Mouse (Mus musculus) hindbrain, embryonic 10.5 days (tissue): ENCODE measurements at regions not wholly inside any gene's neighbourhood (a gene's known extent, or its start where the extent isn't known, plus 50 kb on each side); places are given as distances from the start of the nearest gene placed in this dataset.
"Not testable (repeated sequence)": the region's sequence is repeated elsewhere in the genome, so short reads cannot be mapped to it uniquely, and the experiment has no call there.

Source experiments
- DNase-seq: peaks from one replicate; pipeline ENCODE4 v3.0.0-alpha.2; 2017; ENCODE audit warnings: low spot score
- H3K27ac ChIP-seq: fragments of 300-500 bp; sonication (generic); 2 replicates; pipeline ENCODE4 v1.5.1; 2016; ENCODE audit warnings: mild to moderate bottlenecking, moderate library complexity
- H3K27me3 ChIP-seq: fragments of 300-500 bp; sonication (generic); 2 replicates; pipeline ENCODE4 v1.6.1; 2016; ENCODE audit warnings: mild to moderate bottlenecking; ENCODE audit not compliant: poor library complexity, insufficient read depth, severe bottlenecking
- H3K36me3 ChIP-seq: fragments of 300-500 bp; sonication (generic); 2 replicates; pipeline ENCODE4 v1.6.1; 2016; ENCODE audit warnings: mild to moderate bottlenecking, moderate library complexity
- H3K4me1 ChIP-seq: fragments of 300-500 bp; sonication (generic); replicated peaks from 2 replicates; pipeline ENCODE4 v1.6.1; 2016; ENCODE audit warnings: mild to moderate bottlenecking
- H3K4me3 ChIP-seq: fragments of 300-500 bp; sonication (generic); 2 replicates; pipeline ENCODE4 v1.5.1; 2016; ENCODE audit warnings: mild to moderate bottlenecking, moderate library complexity
- H3K9me3 ChIP-seq: fragments of 300-500 bp; sonication (generic); 2 replicates; pipeline ENCODE4 v1.6.1; 2016; ENCODE audit warnings: mild to moderate bottlenecking, moderate library complexity
- WGBS: fragments of 180-500 bp; shearing (Covaris S2); methylation state at CpG from one replicate; pipeline ENCODE4 v1.1.7; 2016; 5-methylcytosine and 5-hydroxymethylcytosine counted together

DNA sequence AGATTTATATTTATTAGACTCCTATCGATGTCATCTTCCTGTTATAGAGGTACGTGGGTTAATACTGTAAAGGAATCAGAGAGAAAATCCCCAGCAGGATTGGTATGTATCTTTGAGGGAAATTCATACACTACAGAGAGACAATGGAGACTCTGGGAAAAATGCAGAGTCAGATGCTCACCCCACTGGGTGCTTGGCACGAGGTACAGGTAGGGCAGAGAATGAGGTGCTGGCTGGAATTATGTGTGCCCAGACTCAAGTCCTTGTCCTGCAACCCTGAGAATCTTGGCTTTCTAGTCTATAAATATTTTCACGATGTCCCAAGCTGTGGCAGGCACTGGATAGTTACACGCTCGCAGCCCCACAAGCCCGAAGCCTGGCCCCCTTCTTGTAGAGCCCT, 57.8 kb upstream of the Cry1 start:
- Histone ChIP-seq H3K9me3 (no peaks in the 10 kb centered on the region), H3K27me3 (no peaks in the 10 kb centered on the region), H3K4me1 (no peaks in the 10 kb centered on the region), H3K27ac (no peak overlapping the region), H3K4me3 (no peak overlapping the region), H3K36me3 (no peaks in the 10 kb centered on the region)
- WGBS: 92% methylated on average over 7 of the region's 7 CpGs
- no peak for DNase-seq

DNA sequence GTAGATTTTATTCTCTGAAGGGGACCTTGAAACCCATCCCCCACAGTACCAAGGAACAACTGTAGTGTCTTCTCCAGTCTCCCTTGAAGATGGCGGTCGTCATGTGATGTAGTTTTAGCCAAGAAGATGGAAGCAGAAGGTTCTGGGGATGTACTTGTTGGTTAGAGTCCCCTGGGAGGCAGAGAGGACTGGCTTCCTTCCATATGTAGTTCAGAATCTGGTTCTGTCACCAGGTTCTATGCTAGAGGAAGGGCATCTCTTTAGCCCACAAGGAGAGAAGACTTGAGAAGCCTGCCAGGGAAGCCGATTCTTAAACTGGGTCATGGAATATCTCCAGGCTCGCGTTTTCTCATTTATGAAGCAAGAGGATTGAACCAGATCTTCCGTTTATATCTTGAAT, 58.7 kb upstream of the Cry1 start:
- WGBS: 93% methylated on average over 6 of the region's 6 CpGs
- Histone ChIP-seq H3K9me3 (no peaks in the 10 kb centered on the region), H3K4me3 (no peak overlapping the region), H3K27me3 (no peaks in the 10 kb centered on the region), H3K27ac (no peak overlapping the region), H3K4me1 (no peaks in the 10 kb centered on the region), H3K36me3 (no peaks in the 10 kb centered on the region)
- no peak for DNase-seq

DNA sequence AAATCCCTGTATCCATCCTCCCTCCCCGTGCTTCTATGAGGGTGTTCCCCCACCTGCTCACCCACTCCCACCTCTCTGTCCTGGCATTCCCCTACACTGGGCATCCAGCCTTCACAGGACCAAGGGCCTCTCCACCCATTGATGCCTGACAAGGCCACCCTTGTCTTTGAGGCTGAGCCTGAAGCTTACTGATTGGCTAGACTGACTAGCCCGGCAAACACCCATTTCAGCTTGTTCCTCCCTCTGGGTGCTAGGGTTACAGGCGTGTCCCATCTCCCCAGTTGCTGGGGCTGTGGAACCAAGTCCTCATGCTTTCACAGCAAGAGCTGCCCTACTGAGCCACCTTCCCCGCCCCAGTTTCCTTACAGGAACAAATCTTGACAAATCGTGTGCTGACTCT, 80.9 kb upstream of the Cry1 start:
- 46% methylated on average over 5 of the region's 5 CpGs for WGBS

DNA sequence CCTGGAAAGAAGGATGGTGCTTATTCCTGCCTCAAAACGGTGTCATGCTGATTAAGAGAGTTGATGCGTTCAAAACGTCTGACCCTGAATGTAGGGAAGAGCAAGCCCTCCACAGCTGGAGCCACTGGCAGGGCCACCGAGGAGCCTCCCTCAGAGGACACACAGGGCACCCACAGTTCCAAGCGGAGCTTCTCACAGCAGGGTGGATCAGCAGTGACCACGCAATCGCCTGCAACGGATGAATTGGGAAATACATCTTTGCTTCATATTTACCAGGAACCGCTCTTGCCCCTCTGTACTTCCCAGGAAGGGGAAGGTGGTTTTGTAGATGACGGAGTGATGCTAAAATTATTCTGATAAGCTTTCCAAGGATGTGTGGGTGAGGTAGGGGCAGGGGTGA, 81.3 kb upstream of the Cry1 start:
- whole genome bisulfite sequencing: 40% methylated on average over 10 of the region's 10 CpGs
- no peaks in the 10 kb centered on the region for H3K9me3 ChIP-seq
- H3K4me1 ChIP-seq: peaks cover 13% of the 10 kb centered on the region; the same call in 1 of the 2 replicates
- no peaks in the 10 kb centered on the region for H3K27me3 ChIP-seq
- no peak for DNase-seq
- H3K36me3 ChIP-seq: no peaks in the 10 kb centered on the region
- H3K27ac ChIP-seq: no peak overlapping the region
- no peak overlapping the region for H3K4me3 ChIP-seq

More for the DNA sequence above, 80.9 kb upstream of the Cry1 start:
- DNase-seq: no peak
- H3K4me1 ChIP-seq: peaks cover 13% of the 10 kb centered on the region; the same call in 1 of the 2 replicates
- no peaks in the 10 kb centered on the region for H3K36me3 ChIP-seq
- no peak overlapping the region for H3K27ac ChIP-seq
- no peak overlapping the region for H3K4me3 ChIP-seq
- H3K27me3 ChIP-seq: no peaks in the 10 kb centered on the region
- H3K9me3 ChIP-seq: no peaks in the 10 kb centered on the region

DNA sequence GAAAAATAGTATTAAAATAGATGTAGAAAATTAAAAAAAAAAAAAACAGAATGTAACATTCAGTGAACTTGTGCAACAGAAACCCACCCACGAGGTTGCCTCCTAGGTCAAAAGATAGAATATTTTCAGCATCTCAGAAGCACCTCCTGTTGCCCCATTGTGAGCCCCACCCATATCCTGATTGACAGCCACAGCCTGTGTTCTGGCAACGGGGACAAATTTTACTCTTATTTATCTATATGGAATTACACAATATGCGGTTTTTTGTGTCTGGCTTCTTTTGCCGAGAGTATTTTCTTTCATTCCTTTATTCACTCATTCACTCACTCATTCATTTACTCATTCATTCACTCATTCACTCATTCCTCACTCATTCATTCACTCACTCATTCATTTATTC, 81.9 kb upstream of the Cry1 start:
- Histone ChIP-seq H3K4me3 (no peak overlapping the region), H3K9me3 (no peaks in the 10 kb centered on the region), H3K27me3 (no peaks in the 10 kb centered on the region), H3K4me1 (peaks cover 13% of the 10 kb centered on the region; the same call in 1 of the 2 replicates), H3K36me3 (no peaks in the 10 kb centered on the region), H3K27ac (no peak overlapping the region)
- DNase-seq: no peak
- 83% methylated on average over 4 of the region's 4 CpGs for WGBS

DNA sequence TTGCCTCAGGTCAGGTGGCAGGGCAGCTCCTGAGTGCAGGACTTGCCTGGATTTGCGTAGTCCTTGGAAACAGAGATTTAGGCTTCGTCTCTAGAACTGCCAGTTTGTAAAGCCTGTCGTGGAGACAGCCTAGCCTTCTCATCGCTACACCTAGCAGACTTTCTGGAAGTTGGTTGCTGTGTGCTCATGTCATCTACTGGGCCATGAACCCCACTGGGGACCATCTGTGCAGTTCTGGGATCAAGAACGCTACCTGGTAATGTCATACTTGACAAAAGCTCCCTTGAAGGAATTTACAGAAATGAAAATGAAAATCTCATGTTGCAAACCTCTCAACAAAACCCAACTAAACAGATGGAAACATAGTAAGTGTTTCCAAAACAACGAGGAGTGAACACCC, 85.3 kb upstream of the Cry1 start:
- Histone ChIP-seq H3K9me3 (no peaks in the 10 kb centered on the region), H3K4me1 (peaks cover 14% of the 10 kb centered on the region), H3K4me3 (no peak overlapping the region), H3K27ac (no peak overlapping the region), H3K36me3 (no peaks in the 10 kb centered on the region), H3K27me3 (no peaks in the 10 kb centered on the region)
- 82% methylated on average over 6 of the region's 6 CpGs for WGBS
- DNase-seq: no peak

DNA sequence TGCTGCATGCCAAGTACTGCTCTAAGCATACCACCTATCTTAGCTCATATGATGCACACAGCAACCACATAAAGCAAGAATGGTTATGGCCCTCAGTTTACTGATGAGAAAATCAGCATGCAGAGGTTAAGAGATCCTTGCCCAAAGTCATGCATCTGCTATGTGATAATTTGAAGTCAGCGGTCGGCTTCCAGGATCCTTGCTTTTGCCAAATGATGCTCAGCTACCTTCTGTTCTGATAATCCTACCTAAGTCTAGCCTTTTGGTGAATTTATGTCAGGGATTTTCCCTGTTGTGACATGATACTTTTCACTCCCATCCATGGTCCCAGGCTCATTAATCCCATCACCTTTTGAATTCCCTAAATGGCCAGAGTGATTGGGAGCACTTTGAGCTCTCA, 91.9 kb upstream of the Cry1 start:
- no peaks in the 10 kb centered on the region for H3K36me3 ChIP-seq
- peaks cover 11% of the 10 kb centered on the region for H3K4me1 ChIP-seq
- no peak for DNase-seq
- WGBS: 96% methylated on average over 2 of the region's 2 CpGs
- H3K27ac ChIP-seq: no peak overlapping the region
- H3K9me3 ChIP-seq: no peaks in the 10 kb centered on the region
- no peaks in the 10 kb centered on the region for H3K27me3 ChIP-seq
- H3K4me3 ChIP-seq: no peak overlapping the region

DNA sequence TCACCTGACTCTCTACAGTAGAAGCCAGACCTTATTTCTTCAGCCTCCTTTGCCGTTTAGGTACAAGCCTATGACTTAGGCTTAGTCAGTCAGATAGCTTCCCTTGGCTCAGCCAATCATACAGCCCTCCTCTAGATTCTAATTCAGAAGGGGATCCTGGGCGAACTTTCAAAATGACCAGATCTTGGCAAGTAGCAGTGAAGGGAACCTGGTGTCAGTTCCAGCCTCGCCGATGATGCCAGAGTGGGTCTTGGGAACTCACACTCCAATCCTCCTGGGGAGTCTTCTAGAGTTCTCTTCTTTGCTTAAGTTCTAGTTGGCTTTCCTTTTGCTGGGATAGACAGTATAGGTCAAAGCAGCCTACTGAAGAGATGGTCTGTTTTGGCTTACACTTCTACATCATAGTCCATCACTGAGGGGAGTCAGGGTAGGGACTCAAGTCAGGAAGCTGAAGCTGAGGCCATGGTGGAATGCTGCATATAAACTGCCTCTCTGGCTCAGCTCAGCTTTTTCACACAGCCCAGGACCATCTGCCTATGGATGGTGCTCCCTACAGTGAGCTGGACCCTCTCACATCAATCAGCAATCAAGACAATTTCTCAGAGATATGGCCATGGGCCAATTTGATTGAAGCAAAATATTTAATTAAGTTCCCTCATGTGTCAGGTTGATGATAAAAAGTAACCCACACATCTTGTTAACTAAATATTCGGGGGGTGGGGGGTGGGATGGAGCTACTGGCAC, 94.7 kb upstream of the Btbd11 start:
- Histone ChIP-seq H3K9me3 (no peaks in the 10 kb centered on the region), H3K27ac (no peak overlapping the region), H3K4me1 (no peaks in the 10 kb centered on the region), H3K4me3 (no peak overlapping the region), H3K36me3 (no peaks in the 10 kb centered on the region), H3K27me3 (no peaks in the 10 kb centered on the region)
- WGBS: 95% methylated on average over 5 of the region's 5 CpGs
- no peak for DNase-seq

DNA sequence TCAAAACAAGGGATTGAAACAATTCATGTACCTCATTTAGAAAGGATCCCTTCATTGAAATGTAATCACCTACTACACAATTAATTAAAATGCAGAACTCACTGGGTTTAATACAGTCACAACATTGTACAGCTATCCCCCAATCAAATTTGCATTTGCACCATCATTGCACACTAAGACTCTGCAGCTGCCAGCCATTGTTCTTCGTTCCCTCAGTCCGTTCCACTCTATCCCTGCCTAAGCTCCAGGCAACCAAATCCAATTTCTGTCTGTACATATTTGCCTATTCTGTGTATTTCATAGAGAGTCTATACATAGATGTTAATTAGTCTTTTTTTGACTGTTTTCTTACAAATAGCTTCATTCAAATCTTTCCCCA, 94.1 kb upstream of the Btbd11 start:
- Histone ChIP-seq H3K36me3 (no peaks in the 10 kb centered on the region), H3K9me3 (no peaks in the 10 kb centered on the region), H3K27me3 (no peaks in the 10 kb centered on the region), H3K4me3 (no peak overlapping the region), H3K4me1 (no peaks in the 10 kb centered on the region), H3K27ac (no peak overlapping the region)
- 81% methylated on average over 2 of the region's 2 CpGs for WGBS
- DNase-seq: no peak

DNA sequence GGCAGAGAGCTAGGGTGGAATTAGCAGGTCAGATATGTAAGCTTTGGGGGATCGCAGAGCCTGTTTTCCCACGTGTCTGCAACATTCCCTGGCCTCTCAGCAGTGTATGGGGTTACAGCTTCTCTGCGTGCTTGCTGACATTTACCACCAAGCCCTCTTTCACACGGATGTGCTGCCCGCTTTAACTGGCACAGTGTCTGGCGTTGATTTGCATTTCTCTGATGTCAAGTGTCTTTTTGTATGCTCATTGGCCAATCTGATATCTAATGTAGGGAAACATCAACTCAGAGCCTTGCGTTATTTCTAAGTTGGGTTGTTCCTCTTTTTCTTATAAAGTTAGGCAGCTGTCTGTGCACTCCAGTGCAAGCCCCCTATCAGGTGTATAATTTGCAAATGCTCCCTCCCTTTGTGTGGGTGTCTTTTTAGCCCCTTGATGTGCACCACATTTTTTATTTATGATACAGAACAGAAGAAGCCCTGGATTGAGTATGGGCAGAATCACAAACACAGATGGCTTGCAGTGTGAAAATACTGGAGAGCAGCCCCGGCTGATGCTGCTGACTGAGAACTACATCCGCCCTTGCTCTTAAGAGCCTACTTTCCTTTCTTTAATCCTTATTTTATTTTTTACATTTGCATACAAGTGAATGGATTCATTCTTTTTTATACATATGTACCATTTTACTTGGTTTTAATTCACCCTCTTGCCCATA, 93.4 kb upstream of the Btbd11 start:
- no peak for DNase-seq
- Histone ChIP-seq H3K27me3 (no peaks in the 10 kb centered on the region), H3K4me1 (no peaks in the 10 kb centered on the region), H3K4me3 (no peak overlapping the region), H3K9me3 (no peaks in the 10 kb centered on the region), H3K36me3 (no peaks in the 10 kb centered on the region), H3K27ac (no peak overlapping the region)
- 81% methylated on average over 9 of the region's 9 CpGs for WGBS

DNA sequence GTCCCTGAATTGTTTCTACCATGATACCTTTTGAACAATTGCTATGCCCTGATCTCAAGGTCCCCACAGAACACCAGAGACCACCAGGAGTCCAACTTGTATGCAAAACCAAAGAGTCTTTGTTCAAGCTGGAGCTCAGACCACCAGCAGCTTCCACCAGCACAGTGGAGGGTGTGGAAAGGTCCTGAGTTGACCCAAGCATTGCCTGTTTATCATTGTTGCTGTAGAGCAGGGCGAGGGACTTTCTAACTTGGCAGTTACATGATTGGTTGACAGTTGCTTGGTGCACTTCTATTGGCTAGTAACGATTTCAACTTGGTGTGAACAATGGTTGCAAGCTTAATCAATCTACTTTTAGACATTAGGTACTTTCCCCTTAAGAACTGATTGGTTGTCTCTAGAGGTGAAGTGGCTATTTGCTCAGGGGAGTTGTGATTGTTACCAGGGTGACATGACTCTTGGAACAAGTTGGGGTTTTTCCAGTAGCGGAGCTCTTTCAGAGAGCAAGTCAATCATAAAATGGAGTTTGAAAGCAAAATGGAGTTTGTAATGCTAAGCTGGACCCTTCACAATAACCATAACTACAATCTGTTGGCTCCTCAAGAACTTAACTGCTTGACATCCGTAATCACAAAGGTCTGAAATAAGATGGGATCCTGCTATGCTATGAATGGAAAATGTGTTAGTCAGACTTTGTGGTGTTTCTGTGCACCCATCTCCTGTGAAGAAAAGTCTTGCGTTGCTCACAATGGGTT, 91.3 kb upstream of the Btbd11 start:
- WGBS: 86% methylated on average over 5 of the region's 5 CpGs
- no peaks in the 10 kb centered on the region for H3K4me1 ChIP-seq
- no peaks in the 10 kb centered on the region for H3K36me3 ChIP-seq
- H3K27me3 ChIP-seq: no peaks in the 10 kb centered on the region
- H3K4me3 ChIP-seq: no peak overlapping the region
- no peak overlapping the region for H3K27ac ChIP-seq
- H3K9me3 ChIP-seq: no peaks in the 10 kb centered on the region
- DNase-seq: no peak

DNA sequence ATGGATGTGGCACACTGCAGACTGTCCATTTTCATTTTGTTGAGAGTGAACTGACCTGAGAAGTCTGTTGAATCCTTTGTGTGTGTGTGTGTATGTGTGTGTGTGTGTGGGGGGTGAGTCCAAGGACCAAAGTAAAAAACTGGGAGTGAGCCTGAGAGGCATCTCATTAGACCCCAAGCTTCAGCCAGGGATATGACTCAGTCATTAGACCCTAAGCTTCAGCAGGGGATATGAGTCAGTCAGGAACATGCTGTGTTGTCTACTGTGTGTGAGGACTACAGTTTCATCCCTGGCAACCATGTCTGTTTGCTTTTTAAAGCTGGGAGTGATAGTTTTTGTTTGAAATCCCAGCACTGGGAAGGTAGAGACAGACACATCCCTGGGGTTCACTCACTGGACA, 74.8 kb upstream of the Btbd11 start:
- Histone ChIP-seq H3K27ac (no peak overlapping the region), H3K9me3 (no peaks in the 10 kb centered on the region), H3K27me3 (no peaks in the 10 kb centered on the region), H3K4me3 (no peak overlapping the region), H3K36me3 (no peaks in the 10 kb centered on the region), H3K4me1 (no peaks in the 10 kb centered on the region)
- no peak for DNase-seq

DNA sequence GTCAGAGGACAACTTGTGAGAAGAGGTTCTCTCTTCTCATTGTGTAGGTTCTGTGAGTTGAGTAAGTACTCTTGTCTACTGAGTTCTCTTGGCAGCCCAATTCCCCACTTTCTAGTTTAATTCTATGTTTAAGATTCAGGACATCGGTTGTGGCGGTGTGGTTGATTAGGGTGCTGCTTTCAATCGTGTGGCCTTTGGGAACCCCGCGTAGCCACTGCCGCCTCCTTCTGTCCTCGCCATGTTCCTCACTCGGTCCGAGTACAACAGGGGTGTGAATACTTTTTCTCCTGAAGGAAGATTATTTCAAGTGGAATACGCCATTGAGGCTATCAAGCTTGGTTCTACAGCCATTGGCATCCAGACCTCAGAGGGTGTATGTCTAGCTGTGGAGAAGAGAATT, 73.3 kb upstream of the Btbd11 start:
- H3K4me3 ChIP-seq, H3K36me3 ChIP-seq, H3K27me3 ChIP-seq, H3K4me1 ChIP-seq, DNase-seq, H3K9me3 ChIP-seq, H3K27ac ChIP-seq: not testable (repeated sequence)
- WGBS: 93% methylated on average over 10 of the region's 10 CpGs
